Comparison of ENCODE assay signal across 9 mouse cellular contexts in genomic region chr4:70258205-70258604, GRCm38 (mm10).
DNase-seq lines count a peak whose midpoint lies in the region; ATAC-seq lines count a peak whose summit lies in the region.
"Had no signal": no experiment of that assay in that cellular context is flagged by ENCODE, and none has a peak within 500 bp of the region (broad histone marks: within the 10 kb centered on the region; RNA-seq: fewer than 3 reads in every experiment).

No protein-coding gene starts in this region.

- no peaks in the 10 kb centered on the region for H3K9me3 ChIP-seq in forebrain, embryonic 12.5 days
- H3K9me3 ChIP-seq in forebrain, embryonic 11.5 days (ENCODE audit: control insufficient read depth, low read length), result no peaks in the 10 kb centered on the region

- H3K4me2 ChIP-seq in forebrain, embryonic 12.5 days, result no peak overlapping the region
- H3K4me2 ChIP-seq in forebrain, embryonic 11.5 days (ENCODE audit: low read depth, low read length, severe bottlenecking), result no peak overlapping the region

- no peak for DNase-seq in forebrain, embryonic 11.5 days (ENCODE audit: low spot score)
- DNase-seq in brain, adult 2 months (ENCODE audit: low read depth, low spot score), result peak; percentile 90
- DNase-seq in left cerebral cortex, postnatal 14 days (ENCODE audit: low spot score in 2 of 2), result peak; percentile 77 to 86
- DNase-seq in adrenal gland, postnatal 14 days, result no peak
- no peak for DNase-seq in urinary bladder, adult 18-20 months (ENCODE audit: low spot score in 2 of 2)

- H3K4me1 ChIP-seq in forebrain, embryonic 12.5 days, result peaks cover 5% of the 10 kb centered on the region; the same call in 1 of the 2 replicates
- H3K4me1 ChIP-seq in forebrain, embryonic 11.5 days (replicated peaks; ENCODE audit: control insufficient read depth, insufficient read depth, low read length), result no peaks in the 10 kb centered on the region

- no peak overlapping the region for H3K4me3 ChIP-seq in forebrain, embryonic 12.5 days (replicated peaks)
- no peak overlapping the region for H3K4me3 ChIP-seq in forebrain, embryonic 11.5 days (ENCODE audit: low read depth, low read length)
- H3K4me3 ChIP-seq: myocyte had no signal

- no peak overlapping the region for H3K27ac ChIP-seq in forebrain, embryonic 12.5 days
- H3K27ac ChIP-seq in forebrain, embryonic 11.5 days (ENCODE audit: low read depth, low read length), result no peak overlapping the region

- no peaks in the 10 kb centered on the region for H3K27me3 ChIP-seq in forebrain, embryonic 12.5 days
- no peaks in the 10 kb centered on the region for H3K27me3 ChIP-seq in forebrain, embryonic 11.5 days (ENCODE audit: control insufficient read depth, insufficient read depth, low read length)

- 87% methylated on average over 6 of the region's 6 CpGs for WGBS in forebrain, embryonic 12.5 days
- WGBS in forebrain, embryonic 11.5 days, result 88% methylated on average over 6 of the region's 6 CpGs

- H3K9ac ChIP-seq in forebrain, embryonic 12.5 days, result no peak overlapping the region
- H3K9ac ChIP-seq in forebrain, embryonic 11.5 days (ENCODE audit: low read length), result no peak overlapping the region

- intact Hi-C loops in left cerebral cortex, postnatal 14 days (cut with DNase I), result no loop called here

- peaks cover 47% of the 10 kb centered on the region for H3K36me3 ChIP-seq in forebrain, embryonic 12.5 days (replicated peaks)
- H3K36me3 ChIP-seq in forebrain, embryonic 11.5 days (ENCODE audit: control insufficient read depth, insufficient read depth, low read length), result no peaks in the 10 kb centered on the region; the same call in 1 of the 2 replicates

- peak; percentile 49; the same call in 1 of the 2 replicates for ATAC-seq in forebrain, embryonic 12.5 days (ENCODE audit: low FRiP score)
- no peak; the same call in 1 of the 2 replicates for ATAC-seq in forebrain, embryonic 11.5 days (replicated peaks; ENCODE audit: low FRiP score)
- peak; percentile 69 for ATAC-seq in frontal cortex, adult (ENCODE audit: low TSS enrichment)
- ATAC-seq in megakaryocyte-erythroid progenitor cell, adult 5-6 weeks (replicated peaks; ENCODE audit: low FRiP score, low TSS enrichment, poor library complexity, severe bottlenecking), result no peak

Comparison
In these comparisons a context has a peak if more than half of its experiments do, and no peak if none do; other contexts are left out.
1. ATAC-seq: peak in forebrain, embryonic 12.5 days (single experiment) and frontal cortex, adult (single experiment); none in forebrain, embryonic 11.5 days (single experiment) and megakaryocyte-erythroid progenitor cell, adult 5-6 weeks (single experiment).
2. DNase-seq: peak in brain, adult 2 months (single experiment) and left cerebral cortex, postnatal 14 days (2 of 2); none in forebrain, embryonic 11.5 days (single experiment), adrenal gland, postnatal 14 days (single experiment) and urinary bladder, adult 18-20 months (0 of 2).